Mouse (Mus musculus) MEL (cell line): Measurements from ENCODE around the gene Cyp2c23. TPM values are rescaled to one million over a fixed set of nuclear protein-coding genes. Genes with fewer than 3 reads are reported as not detected.

ENCODE experiments used
- DNase-seq: peaks from one replicate; pipeline ENCODE4 v3.0.0; 2011; ENCODE audit warnings: low read depth, low spot score
- H3K27ac ChIP-seq: 2 replicates; pipeline ENCODE4 v1.5.1; 2012; ENCODE audit warnings: low read depth, mild to moderate bottlenecking, control low read depth, low read length, moderate library complexity; ENCODE audit not compliant: control insufficient read depth
- H3K27me3 ChIP-seq, 2 experiments: fragments of 150-350 bp in 1 of 2; sonication (generic) in 1 of 2; 2 replicates each; pipeline ENCODE4 v1.6.1; 2012; ENCODE audit warnings: low read length in 2 of 2, mild to moderate bottlenecking in 2 of 2, improper control_type of control experiment in 1 of 2, moderate library complexity in 1 of 2; ENCODE audit not compliant: insufficient read depth in 2 of 2, control insufficient read depth in 1 of 2
- H3K36me3 ChIP-seq, 2 experiments: 2 replicates each; pipeline ENCODE4 v1.6.1; 2012 to 2014; ENCODE audit warnings: low read length in 2 of 2, improper control_type of control experiment in 1 of 2, inconsistent platforms in 1 of 2, mild to moderate bottlenecking in 1 of 2; ENCODE audit not compliant: insufficient read depth in 2 of 2, control insufficient read depth in 1 of 2
- H3K4me1 ChIP-seq, 2 experiments: fragments of 150-350 bp in 1 of 2; sonication (generic) in 1 of 2; 2 replicates each; pipeline ENCODE4 v1.6.1; 2012; ENCODE audit warnings: low read length in 2 of 2, improper control_type of control experiment in 1 of 2, mild to moderate bottlenecking in 1 of 2; ENCODE audit not compliant: insufficient read depth in 2 of 2, control insufficient read depth in 1 of 2
- H3K4me3 ChIP-seq, 2 experiments: fragments of 150-350 bp in 1 of 2; sonication (generic) in 1 of 2; 2 replicates each; pipeline ENCODE4 v1.5.1; 2012; ENCODE audit warnings: low read depth in 2 of 2, low read length in 2 of 2, mild to moderate bottlenecking in 2 of 2, moderate library complexity in 2 of 2, control low read depth in 1 of 2, improper control_type of control experiment in 1 of 2; ENCODE audit not compliant: control insufficient read depth in 1 of 2, insufficient read depth in 1 of 2
- H3K79me2 ChIP-seq: 2 replicates; pipeline ENCODE4 v1.6.1; 2012; ENCODE audit warnings: mild to moderate bottlenecking, low read length, moderate library complexity; ENCODE audit not compliant: control insufficient read depth, poor library complexity, insufficient read depth
- H3K9ac ChIP-seq: 2 replicates; pipeline ENCODE4 v1.6.1; 2012; ENCODE audit warnings: low read depth, mild to moderate bottlenecking, control low read depth, low read length, moderate library complexity; ENCODE audit not compliant: control insufficient read depth, poor library complexity, severe bottlenecking
- H3K9me3 ChIP-seq: fragments of 150-350 bp; sonication (generic); replicated peaks from 2 replicates; pipeline ENCODE4 v1.6.1; 2012; ENCODE audit warnings: mild to moderate bottlenecking, low read length, improper control_type of control experiment, moderate library complexity; ENCODE audit not compliant: insufficient read depth
- CHD1 ChIP-seq: IDR thresholded peaks from 2 replicates; pipeline ENCODE4 v1.6.1; 2012; ENCODE audit warnings: low read depth, mild to moderate bottlenecking, inconsistent platforms, low read length, improper control_type of control experiment
- CTCF ChIP-seq, 3 experiments: IDR thresholded peaks in 2 of 3; conservative IDR thresholded peaks in 1 of 3; 2 replicates each; pipeline ENCODE4 v1.5.1; 2011 to 2012; ENCODE audit warnings: low read length in 3 of 3, low read depth in 2 of 3, mild to moderate bottlenecking in 2 of 3, improper control_type of control experiment in 1 of 3, inconsistent platforms in 1 of 3, mixed read lengths in 1 of 3, moderate library complexity in 1 of 3; ENCODE audit not compliant: control insufficient read depth in 1 of 3, insufficient read depth in 1 of 3, poor library complexity in 1 of 3, severe bottlenecking in 1 of 3
- E2F4 ChIP-seq: IDR thresholded peaks from 2 replicates; pipeline ENCODE4 v1.6.1; 2011; ENCODE audit warnings: low read depth, low read length, improper control_type of control experiment, borderline replicate concordance
- GATA1 ChIP-seq: IDR thresholded peaks from 2 replicates; pipeline ENCODE4 v1.6.1; 2011; ENCODE audit warnings: low read depth, low read length, improper control_type of control experiment
- HCFC1 ChIP-seq: IDR thresholded peaks from 2 replicates; pipeline ENCODE4 v1.6.1; 2012; ENCODE audit warnings: low read depth, mild to moderate bottlenecking, inconsistent platforms, low read length, improper control_type of control experiment, moderate library complexity
- JUND ChIP-seq: IDR thresholded peaks from 2 replicates; pipeline ENCODE4 v1.6.1; 2011; ENCODE audit warnings: low read depth, mild to moderate bottlenecking, improper control_type of control experiment, low read length
- MAFK ChIP-seq: IDR thresholded peaks from 2 replicates; pipeline ENCODE4 v1.6.1; 2011; ENCODE audit warnings: low read depth, mild to moderate bottlenecking, low read length, improper control_type of control experiment, borderline replicate concordance
- MAX ChIP-seq: IDR thresholded peaks from 2 replicates; pipeline ENCODE4 v1.6.1; 2011; ENCODE audit warnings: low read length, improper control_type of control experiment
- MXI1 ChIP-seq: IDR thresholded peaks from 2 replicates; pipeline ENCODE4 v1.6.1; 2011; ENCODE audit warnings: mild to moderate bottlenecking, low read depth, low read length, improper control_type of control experiment
- MYB ChIP-seq: IDR thresholded peaks from 2 replicates; pipeline ENCODE4 v1.6.1; 2011; ENCODE audit warnings: mild to moderate bottlenecking, low read depth, low read length, improper control_type of control experiment
- MYC ChIP-seq: IDR thresholded peaks from 2 replicates; pipeline ENCODE4 v1.6.1; 2011; ENCODE audit warnings: low read depth, mild to moderate bottlenecking, low read length, improper control_type of control experiment, moderate library complexity
- NELFE ChIP-seq: IDR thresholded peaks from 2 replicates; pipeline ENCODE4 v1.6.1; 2011; ENCODE audit warnings: low read depth, low read length, improper control_type of control experiment
- POLR2AphosphoS2 ChIP-seq: IDR thresholded peaks from 2 replicates; pipeline ENCODE4 v1.6.1; 2011; ENCODE audit warnings: low read length, improper control_type of control experiment
- RAD21 ChIP-seq: IDR thresholded peaks from 2 replicates; pipeline ENCODE4 v1.6.1; 2011; ENCODE audit warnings: mild to moderate bottlenecking, low read depth, low read length, improper control_type of control experiment
- SIN3A ChIP-seq: IDR thresholded peaks from 2 replicates; pipeline ENCODE4 v1.6.1; 2012; ENCODE audit warnings: low read length, improper control_type of control experiment, inconsistent platforms
- SMC3 ChIP-seq: IDR thresholded peaks from 2 replicates; pipeline ENCODE4 v1.6.1; 2011; ENCODE audit warnings: low read depth, low read length, improper control_type of control experiment
- TAL1 ChIP-seq: IDR thresholded peaks from 2 replicates; pipeline ENCODE4 v1.6.1; 2012; ENCODE audit warnings: mild to moderate bottlenecking, inconsistent platforms, low read length, moderate library complexity, mixed read lengths
- TBP ChIP-seq: IDR thresholded peaks from 2 replicates; pipeline ENCODE4 v1.8.0; 2011; ENCODE audit warnings: low read depth, low read length, improper control_type of control experiment
- TCF12 ChIP-seq: IDR thresholded peaks from 2 replicates; pipeline ENCODE4 v1.6.1; 2014; ENCODE audit warnings: low read depth, mild to moderate bottlenecking, inconsistent platforms, low read length, improper control_type of control experiment, moderate library complexity
- UBTF ChIP-seq: IDR thresholded peaks from 2 replicates; pipeline ENCODE4 v1.6.1; 2012; ENCODE audit warnings: low read depth, mild to moderate bottlenecking, inconsistent platforms, low read length, improper control_type of control experiment, moderate library complexity, borderline replicate concordance; ENCODE audit not compliant: insufficient read depth
- USF1 ChIP-seq: IDR thresholded peaks from 2 replicates; pipeline ENCODE4 v1.6.1; 2014; ENCODE audit warnings: low read depth, mild to moderate bottlenecking, inconsistent platforms, low read length, improper control_type of control experiment, moderate library complexity
- USF2 ChIP-seq, 2 experiments: IDR thresholded peaks; 2 replicates each; pipeline ENCODE4 v1.6.1; 2011 to 2012; ENCODE audit warnings: improper control_type of control experiment in 2 of 2, low read length in 2 of 2, borderline replicate concordance in 1 of 2, inconsistent platforms in 1 of 2, low read depth in 1 of 2, mild to moderate bottlenecking in 1 of 2; ENCODE audit not compliant: insufficient read depth in 1 of 2
- ZC3H11A ChIP-seq: IDR thresholded peaks from 2 replicates; pipeline ENCODE4 v1.6.1; 2012; ENCODE audit warnings: low read depth, mild to moderate bottlenecking, inconsistent platforms, low read length, improper control_type of control experiment
- polyA plus RNA-seq, 2 experiments: library from polyadenylated mRNA; stranded (reverse) in 1 of 2; unstranded in 1 of 2; fragments of >175 nt in 1 of 2; fragments of >200 nt in 1 of 2; gene quantifications; 2 replicates each; pipeline versions ENCODE4 v1.2.1 to v1.2.4; 2012; ENCODE audit warnings: low replicate concordance in 2 of 2, low read depth in 1 of 2; ENCODE audit not compliant: insufficient read length in 2 of 2, insufficient read depth in 1 of 2, missing spikeins in 1 of 2
- total RNA-seq: library from RNA; depleted of rRNA; stranded (reverse); fragments of 300-350 nt; gene quantifications from 2 replicates; pipeline ENCODE4 v1.2.3, GENCODE M21; 2012

Gene Cyp2c23
- total and polyA plus RNA-seq, 3 experiments: not detected

GRCm38 (mm10) chr19:43960014-43960413, 69.0 kb downstream of the Cyp2c23 start:
- peaks cover 0 to 12% of the 10 kb centered on the region in 2 experiments; a peak in 3 of 4 replicates for H3K27me3 ChIP-seq
- no peaks in the 10 kb centered on the region for H3K36me3 ChIP-seq
- no peak for TF ChIP-seq HCFC1
- TF ChIP-seq RAD21: no peak
- TF ChIP-seq NELFE: no peak
- no peak for TF ChIP-seq GATA1
- no peak for TF ChIP-seq TBP
- TF ChIP-seq POLR2AphosphoS2: no peak
- no peak for TF ChIP-seq UBTF
- no peak for TF ChIP-seq TAL1
- no peak for TF ChIP-seq USF2 (IDR thresholded peaks at IDR 0.05; ENCODE audit: borderline replicate concordance in 1 of 2, insufficient read depth in 1 of 2, low read depth in 1 of 2, low read length in 2 of 2)
- TF ChIP-seq USF1: no peak
- TF ChIP-seq TCF12: no peak
- no peak for TF ChIP-seq E2F4
- no peak for TF ChIP-seq CHD1
- TF ChIP-seq SIN3A: no peak
- TF ChIP-seq MYC: no peak
- TF ChIP-seq MYB: no peak
- TF ChIP-seq MAFK: no peak
- no peaks in the 10 kb centered on the region for H3K79me2 ChIP-seq
- H3K9me3 ChIP-seq: no peaks in the 10 kb centered on the region
- no peak overlapping the region for H3K27ac ChIP-seq
- no peak for DNase-seq
- no peaks in the 10 kb centered on the region for H3K4me1 ChIP-seq
- H3K9ac ChIP-seq: no peak overlapping the region
- no peak overlapping the region for H3K4me3 ChIP-seq

DNA sequence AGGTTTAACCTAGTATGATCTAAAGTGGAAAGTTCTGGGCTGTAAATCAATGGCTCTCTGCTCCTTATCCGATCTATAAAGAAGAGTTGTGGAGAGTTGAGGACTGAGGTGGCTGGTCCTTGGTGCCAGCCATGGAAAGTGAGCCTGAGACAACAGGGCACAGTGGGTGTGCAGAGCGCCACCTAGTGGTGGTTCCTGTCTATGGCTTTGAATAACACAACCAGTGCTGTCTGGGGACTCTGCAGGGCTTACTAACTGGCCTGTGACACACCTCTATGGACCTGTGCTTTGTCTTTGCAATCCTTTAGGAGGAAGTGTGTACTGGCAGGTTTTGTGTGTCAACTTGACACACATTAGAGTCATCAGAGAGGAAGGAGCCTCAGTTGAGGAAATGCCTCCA, 69.8 kb downstream of the Cyp2c23 start:
- Histone ChIP-seq H3K27ac (no peak overlapping the region), H3K4me3 (no peak overlapping the region), H3K27me3 (peaks cover 0 to 12% of the 10 kb centered on the region in 2 experiments; a peak in 3 of 4 replicates), H3K4me1 (no peaks in the 10 kb centered on the region), H3K79me2 (no peaks in the 10 kb centered on the region), H3K36me3 (no peaks in the 10 kb centered on the region), H3K9ac (no peak overlapping the region), H3K9me3 (no peaks in the 10 kb centered on the region)
- DNase-seq: peak; percentile 85
- TF ChIP-seq MXI1: no peak
- peak; percentile 90 for TF ChIP-seq SMC3
- no peak for TF ChIP-seq JUND
- TF ChIP-seq MAX: peak; percentile 22; the same call in 1 of the 2 replicates
- TF ChIP-seq CTCF (IDR thresholded peaks at IDR 0.05 in 2 of 3, conservative IDR thresholded peaks at IDR 0.05 in 1 of 3; ENCODE audit: control insufficient read depth in 1 of 3, insufficient read depth in 1 of 3, low read depth in 2 of 3, low read length in 3 of 3, poor library complexity in 1 of 3, severe bottlenecking in 1 of 3): peak; percentile 96 to 100 (median 96)
- TF ChIP-seq RAD21: peak; percentile 70
- TF ChIP-seq ZC3H11A: peak; percentile 54
